Mouse (Mus musculus) retina, postnatal 7 days (tissue): ENCODE measurements around the gene Stab1.

Experiments used
- DNase-seq: peaks from one replicate; pipeline ENCODE4 v3.0.0-alpha.2; 2012; ENCODE audit warnings: low read depth, low spot score

The Stab1 gene

DNA sequence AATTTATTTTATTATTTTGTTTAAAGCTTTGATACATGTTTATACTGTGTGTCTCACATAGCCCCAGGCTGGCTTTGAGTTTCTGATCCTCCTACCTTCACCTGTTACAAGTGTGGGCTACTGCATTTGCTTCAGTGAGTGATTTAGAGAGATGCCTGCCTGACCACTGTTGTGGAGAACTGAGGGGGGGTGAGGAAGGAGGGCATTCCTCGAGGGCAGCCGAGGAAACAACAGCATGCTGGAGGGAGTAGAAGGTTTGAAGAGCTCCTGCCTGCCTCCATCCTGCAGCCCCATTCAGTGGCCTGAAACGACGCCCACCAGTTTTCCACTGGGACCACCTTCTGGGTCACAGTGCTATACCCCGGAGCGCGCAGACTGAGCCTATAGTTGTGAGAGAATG is 3.0 kb downstream of the Stab1 start:
- no peak for DNase-seq

DNA sequence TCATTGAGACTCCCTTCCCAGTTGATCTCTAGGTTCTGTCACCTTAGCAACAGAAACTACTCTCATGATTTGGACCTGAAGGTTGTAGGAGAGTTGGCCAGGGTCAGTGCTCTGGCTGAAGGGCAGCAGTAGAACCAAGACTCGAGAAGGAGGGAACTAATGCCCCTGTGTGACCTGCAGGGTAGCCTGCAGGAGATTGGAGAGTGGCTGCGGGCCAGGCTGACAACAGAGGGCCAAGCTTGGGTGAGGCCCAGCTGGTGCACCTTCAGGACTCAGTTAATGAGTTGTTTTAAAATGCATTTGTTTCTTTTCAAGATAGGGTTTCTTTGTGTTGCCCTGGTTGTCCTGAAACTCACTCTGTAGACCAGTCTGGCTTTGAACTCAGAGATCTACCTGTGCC is 3.4 kb downstream of the Stab1 start:
- DNase-seq, result no peak

DNA sequence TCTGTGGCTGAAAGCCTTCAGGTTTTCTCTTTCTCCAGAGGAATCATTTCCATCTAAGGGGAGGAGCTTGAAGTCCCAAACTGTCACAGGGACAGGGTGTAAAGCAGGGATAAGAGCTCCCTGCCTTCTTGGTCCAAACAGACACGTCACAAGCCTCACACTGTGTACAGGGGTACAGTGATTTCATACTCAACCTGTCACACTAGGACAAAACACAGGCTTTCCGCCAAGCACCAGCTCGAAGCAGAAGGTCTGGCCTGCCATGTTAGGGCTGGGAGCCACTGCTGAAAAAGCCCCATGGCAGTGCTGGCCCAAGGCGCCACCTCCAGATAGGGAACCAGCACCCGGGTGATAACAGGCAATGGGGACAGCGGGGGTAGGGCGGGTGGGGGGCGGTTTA is 4.4 kb downstream of the Stab1 start:
- no peak for DNase-seq

DNA sequence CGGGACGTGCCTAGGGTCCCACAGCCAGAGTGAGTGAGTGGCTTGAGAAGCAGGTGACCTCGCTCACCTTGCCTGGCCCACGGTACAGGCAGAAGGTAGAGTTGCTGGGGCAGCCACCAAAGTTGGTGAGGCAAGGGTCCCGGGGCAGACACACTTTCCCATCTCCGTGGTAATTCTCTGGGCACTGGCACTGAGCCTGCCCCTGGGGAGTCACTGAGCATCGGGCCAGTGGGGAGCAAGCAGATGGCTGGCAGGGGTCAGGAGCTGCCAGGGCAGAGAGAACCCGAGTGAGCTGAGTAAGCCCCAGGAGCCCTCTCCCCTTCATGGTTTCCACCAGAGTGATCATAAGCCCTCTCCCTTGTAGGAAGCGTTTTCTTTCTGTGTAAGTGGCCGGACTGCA is 6.8 kb downstream of the Stab1 start:
- no peak for DNase-seq

DNA sequence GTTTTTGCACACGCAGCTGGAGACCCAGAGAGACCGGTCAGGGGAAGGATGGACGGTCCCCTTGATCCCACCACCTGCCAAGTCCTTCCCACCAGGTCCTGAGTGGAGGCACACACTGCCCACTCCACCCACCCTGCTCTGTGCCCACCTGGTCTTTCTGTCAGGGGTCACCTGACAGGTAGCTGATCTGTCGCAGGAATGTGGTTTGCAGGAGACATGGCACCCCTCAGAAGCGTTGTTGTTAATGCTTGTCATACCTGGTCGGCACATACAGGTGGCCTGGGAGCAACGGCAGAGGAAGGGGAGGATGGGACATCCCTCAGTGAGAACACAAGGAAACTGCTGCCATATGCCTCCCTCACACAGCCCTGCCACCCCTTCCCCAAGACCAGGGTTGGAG is 7.2 kb downstream of the Stab1 start:
- no peak for DNase-seq

DNA sequence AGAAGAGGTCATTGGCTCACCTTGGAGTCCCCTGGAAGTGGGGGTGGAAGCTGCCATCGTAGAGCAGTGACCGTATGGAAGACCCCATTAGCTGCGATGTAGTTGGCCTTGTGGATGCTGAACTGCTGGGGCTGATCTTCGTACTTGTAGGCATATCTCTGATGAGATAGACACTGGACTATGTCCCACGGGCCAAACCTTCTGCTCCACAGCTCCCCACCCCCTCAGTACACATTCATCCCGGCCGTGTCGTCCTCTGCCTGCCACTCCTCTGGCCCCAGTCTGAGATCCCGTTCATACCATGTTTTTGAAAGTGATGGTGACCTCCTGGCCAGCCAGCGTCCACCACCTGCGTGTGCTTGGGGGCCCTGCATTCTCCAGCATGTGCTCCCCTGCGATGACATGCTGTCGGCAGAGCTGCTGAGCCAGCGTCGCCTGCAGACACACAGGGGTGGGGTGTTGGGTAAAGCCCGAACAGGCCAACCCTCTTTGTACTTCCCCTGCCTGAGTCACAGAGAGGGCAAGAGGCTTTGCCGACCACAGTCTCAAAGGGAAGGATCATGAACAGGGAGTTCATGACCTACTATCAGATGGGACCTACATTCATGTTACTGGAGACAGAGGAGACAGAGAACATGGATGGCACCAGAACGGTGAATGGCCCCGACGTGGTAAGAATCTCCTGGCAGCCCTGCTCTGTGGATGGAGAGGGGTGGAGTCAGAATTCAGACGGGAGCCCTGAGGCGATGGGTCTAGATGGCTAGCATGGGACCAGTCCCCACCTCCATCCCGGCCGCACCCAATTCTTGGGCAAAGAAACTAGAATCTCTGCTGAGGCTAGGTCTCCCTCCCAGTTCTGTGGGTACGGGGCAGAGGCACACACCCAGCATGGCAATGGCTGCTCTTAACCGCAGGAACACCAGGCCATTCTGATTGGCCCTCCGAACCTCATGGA is 8.0 kb downstream of the Stab1 start:
- DNase-seq, result no peak

DNA sequence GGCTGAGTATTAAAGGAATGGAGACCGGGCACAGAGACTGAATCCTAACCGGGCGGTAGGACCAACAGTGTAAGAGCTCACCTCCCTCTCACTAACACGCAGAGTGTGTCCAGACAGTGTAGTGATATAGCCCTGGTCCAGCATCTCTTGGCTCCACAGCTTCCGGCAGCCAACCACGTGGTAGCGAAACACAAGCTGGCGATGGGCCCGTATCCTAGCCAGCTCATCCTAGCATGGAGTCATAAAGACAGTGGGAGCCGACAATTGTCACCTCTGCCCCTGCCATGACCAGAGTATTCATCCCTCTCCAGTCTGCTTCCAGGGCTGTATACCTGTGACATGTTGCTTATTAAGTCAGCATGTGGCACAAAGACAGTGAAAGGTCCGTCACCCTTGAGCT is 22.7 kb downstream of the Stab1 start:
- no peak for DNase-seq

DNA sequence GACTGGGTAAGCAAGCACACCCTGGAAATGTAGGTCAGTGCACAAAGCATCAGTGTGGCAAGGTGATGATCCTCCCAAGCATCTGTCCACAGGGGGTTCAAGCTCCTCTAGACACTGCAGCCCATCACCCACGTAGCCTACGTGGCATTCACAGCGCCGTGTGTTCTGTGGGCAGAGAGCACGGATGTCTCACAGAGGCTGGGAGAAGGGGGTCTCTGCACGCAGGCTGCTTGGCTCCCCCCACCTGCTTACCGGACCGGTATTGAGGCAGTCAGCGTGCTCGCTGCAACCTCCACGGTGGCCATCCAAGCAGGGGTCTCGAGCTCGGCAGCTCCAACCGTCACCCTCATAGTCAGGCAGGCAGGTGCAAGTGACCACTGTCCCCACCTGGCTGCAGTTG is 27.4 kb downstream of the Stab1 start:
- no peak for DNase-seq

DNA sequence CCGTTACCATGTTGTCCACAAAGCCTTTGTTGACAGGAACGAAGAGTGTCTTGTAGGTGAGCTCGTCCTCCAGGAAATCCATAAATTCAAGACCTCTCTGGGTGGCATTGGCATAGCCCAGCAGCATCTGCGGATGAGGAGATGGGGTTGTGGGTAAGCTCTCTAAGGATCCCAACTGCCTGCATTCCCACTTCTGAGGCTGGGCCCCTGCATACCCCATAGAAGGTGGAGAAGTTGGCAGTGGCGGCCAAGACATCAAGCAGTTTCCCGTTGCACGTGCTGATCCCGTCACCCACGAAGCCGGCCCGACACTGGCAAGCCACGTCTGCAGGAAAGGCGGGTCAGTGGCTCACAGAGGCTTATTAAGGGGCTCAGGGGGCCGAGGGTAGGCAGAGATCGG is 28.3 kb downstream of the Stab1 start:
- DNase-seq, result no peak

DNA sequence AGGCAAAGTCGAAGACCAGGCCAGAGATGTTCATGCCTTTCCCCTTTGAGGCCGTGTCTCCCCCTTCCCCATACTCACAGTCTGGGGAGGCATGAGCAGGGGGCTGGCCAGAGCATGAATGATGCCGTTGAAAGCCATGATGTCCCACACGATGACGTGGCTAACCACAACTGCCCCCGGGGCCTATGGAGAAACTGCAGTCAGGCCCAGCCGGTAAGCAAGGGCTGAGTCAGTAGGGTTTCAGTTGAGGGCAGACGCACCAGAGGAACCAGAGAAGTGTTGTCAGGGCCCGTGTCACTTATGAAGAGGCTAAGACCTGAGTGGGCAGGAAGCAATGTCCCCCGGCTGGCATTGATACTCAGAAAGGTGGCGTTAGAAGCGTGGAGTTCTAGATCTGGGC is 28.8 kb downstream of the Stab1 start:
- no peak for DNase-seq

DNA sequence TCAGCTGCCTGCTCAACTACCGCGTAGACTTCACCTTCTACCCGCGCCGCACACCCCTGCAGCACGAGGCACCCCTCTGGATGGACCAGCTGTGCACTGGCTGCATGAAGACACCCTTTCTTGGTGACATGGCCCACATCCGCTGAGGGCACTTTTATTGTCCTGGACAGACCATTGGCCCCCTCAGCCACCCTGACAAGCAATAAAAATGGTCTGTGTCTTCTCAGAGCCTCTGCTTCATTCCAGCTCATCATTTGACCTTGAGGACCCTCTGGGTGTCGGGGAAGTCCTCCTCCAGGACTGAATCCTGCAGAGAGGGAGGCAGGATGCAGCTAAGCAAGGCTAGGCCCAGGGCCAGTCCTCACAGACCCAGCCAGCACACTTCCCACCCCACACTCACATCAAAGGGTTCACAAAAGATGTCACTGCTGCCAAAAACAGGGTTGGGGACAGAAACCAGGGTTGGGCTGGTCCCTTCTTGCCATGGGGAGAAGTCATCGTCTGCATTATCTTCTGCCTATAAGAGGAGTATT is 29.5 kb downstream of the Stab1 start:
- no peak for DNase-seq

DNA sequence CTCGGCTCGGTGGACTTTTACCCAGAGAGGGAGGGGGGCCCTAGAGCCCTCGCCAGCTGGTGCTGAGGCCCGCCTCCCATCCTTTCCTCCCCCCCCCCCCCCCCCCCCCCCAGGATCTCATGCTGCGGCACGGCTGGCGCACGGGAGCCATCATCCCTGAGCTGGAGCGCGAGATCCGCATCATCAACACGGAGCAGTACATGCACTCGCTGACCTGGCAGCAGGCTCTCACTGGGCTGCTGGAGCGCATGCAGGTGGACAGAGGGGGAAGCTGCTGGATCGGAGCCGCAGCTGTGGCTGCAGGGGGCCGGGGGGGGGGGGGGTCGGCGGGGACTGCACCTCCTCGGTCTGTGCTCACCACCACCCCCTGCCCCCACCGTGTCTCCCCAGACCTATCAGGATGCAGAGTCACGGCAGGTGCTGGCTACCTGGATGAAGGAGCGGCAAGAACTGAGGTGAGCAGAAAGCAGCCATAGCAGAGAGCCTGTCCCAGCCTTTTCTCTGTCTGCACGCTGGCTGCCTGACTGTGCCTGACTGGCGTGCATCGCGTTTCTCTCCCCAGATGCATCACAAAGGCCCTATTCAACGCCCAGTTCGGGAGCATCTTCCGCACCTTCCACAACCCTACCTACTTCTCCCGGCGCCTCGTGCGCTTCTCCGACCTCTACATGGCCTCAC is 30.1 kb downstream of the Stab1 start:
- DNase-seq, result no peak

DNA sequence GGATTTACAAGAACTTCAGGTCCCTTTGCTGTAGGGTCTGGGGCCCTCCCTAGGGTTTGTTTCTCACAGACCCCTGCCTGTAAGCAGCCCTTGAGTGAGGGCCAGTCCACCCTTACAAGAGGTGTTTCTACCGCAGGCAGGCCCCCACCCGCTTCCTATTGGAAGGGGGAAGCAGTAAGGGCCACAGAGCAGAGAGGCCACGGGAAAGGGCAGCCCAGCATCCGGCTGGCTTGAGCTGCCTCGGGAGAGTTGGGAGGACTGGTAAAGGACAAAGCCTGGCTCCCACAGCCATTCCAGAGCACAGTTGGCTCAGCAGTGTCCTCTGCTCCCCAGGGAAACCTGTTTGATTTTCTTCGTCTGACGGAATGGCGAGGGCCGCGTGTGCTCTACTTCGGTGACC is 30.6 kb downstream of the Stab1 start:
- DNase-seq, result no peak

DNA sequence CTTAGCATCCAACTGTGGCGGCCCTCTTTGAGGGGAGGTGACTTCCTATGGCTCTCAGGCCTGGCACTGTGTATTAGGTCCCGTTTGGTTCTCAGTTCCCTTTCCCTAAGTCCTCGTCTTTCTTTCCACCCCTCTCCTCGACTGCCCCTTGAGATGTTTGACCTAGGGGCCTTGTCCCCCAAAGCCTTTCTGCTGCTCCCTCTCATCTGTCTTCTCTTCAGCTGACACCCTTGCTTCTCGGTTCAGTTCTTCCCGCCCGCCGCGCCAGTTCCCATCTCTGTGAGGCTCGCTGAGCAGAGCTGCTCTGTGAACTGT is 31.2 kb downstream of the Stab1 start:
- no peak for DNase-seq

DNA sequence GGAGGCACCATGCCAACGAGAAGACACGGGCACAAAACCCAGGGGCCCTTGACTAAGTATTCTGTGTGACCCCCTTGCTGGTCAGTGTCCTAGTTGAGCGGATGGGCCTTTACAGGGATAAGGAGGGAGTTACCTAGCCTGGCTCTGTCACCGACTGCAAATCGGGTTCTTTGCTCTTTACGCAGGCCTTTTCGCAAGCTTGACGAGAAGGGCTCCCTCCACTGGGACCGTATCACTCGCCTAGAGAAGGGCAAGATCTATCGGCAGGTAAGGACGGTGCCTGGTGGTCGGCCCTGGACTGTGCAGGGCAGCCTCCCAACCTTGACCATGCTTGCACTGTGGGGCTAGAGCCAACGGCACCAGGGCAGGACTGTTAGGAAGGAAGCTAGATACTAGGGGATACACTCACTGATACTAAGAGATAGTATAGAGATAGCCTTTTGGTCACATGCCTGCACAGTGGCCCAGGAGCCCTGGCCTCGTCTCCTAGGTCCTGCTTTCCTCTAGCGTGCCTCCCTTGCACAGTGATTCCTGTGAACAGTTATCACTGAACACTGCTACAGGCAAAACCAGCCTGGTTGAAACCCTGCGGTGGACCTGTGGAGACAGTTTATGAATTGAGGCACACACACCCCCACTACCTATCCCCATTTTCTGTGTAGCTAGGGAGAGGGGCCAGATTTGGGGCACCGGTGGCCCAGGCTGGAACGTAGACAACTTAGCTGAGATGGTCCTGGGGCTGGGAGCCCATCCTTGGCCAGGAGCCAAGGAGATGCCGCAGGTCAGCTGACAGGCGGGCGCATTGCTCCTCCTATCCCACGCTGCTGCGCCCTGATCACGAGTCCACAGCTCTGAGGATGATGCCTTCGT is 31.8 kb downstream of the Stab1 start:
- DNase-seq, result no peak

DNA sequence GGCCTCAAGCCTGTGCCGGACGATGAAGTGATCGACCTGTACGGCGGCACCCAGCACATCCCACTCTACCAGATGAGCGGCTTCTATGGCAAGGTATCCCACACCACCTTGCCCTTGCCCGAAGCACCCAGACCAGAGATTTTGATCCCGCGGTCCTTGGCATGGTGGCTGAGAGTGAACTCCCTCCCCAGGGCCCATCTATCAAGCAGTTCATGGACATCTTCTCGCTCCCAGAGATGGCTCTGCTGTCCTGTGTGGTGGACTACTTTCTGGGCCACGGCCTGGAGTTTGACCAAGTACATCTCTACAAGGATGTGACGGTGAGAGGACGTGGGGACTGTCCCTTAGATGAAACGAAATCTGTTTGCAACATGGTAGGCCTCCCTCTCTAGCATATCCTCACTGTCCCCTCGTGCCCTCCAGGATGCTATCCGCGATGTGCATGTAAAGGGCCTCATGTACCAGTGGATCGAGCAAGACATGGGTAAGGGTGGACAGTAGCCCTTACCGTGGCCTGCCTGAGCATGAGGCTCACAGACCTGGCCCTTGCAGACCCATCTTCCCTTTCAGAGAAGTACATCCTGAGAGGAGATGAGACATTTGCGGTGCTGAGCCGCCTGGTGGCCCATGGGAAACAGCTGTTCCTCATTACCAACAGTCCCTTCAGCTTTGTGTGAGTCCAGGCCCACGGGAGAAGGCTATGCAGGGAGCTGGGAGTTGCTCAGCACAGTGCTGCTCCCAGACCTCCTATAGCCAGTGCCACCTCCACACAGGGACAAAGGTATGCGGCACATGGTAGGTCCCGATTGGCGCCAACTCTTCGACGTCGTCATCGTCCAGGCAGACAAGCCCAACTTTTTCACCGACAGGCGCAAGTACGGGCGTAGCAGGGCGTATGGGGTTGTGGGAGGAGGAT is 32.7 kb downstream of the Stab1 start:
- no peak for DNase-seq

DNA sequence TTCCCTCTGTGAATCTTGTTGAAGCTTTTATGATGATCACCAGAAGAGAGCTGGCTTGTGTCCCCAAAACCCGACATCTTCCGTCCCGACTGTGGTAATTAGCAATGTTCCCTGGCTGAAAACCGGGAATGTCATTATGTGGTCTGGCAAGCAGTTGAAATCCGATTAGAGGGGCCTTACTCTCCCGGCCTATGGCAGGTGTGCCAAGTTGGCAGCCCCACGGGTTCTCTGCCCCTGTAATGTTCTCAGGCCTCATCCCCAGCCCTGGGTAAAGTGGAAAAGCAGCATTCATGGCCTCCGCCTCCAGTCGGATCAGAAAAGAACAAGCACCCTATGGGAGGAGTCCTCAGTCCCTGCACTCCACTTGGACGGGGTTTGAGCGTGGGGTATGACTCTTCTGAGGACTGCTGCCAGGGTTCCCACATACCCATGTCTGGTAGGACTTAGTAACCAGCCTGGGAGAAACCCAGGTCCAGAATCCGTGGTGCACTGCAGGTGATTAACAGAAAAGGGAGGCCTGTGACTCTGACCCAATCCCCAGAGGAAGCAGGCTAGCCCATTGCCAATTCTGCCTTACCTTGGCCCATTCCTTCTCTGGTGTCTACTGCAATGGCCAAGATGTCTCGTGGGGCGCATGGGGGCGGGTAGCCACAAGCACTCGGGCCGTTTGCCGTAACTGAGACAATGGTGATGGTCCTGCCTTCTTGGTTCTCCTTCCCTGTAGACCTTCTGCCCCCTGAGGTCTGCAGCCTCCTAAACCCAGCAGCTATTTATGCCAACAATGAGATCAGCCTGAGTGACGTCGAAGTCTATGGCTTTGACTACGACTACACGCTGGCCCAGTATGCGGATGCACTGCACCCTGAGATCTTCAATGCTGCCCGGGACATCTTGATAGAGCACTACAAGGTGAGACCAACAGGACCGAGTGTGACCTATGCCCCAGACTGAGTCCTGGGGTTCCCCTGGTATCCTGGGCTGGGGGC is 34.1 kb downstream of the Stab1 start:
- DNase-seq, result no peak

DNA sequence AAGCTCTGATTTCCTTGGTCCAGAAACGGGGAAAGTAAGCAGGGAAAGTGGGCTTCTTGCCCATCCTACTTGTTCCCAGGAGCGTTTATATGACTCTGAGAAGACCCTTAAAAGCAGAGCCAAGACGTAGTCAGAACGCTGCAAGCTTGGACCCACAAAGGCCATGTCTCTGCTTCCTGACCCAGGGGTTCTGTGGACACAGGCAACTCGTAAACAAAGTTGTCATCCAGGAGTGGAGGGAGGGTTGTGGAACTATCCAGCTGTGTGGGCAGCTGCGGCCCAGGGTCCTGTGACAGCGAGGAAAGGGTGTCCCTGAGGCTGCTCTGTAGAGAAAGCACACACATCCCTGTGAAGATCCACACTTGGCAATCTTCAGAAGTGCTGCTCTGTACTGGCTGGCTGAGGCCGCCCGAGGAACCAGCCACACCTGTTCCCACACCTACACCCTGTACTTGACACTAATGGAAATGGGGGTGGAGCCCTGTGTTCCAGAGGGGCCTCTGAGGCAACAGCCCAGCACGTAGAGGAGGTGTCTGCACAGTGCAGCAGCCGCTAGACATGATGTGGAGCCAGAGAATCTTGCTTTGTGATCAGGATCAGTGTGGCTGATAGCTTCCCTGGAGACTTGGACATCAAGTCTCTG is 35.3 kb downstream of the Stab1 start:
- DNase-seq, result no peak

DNA sequence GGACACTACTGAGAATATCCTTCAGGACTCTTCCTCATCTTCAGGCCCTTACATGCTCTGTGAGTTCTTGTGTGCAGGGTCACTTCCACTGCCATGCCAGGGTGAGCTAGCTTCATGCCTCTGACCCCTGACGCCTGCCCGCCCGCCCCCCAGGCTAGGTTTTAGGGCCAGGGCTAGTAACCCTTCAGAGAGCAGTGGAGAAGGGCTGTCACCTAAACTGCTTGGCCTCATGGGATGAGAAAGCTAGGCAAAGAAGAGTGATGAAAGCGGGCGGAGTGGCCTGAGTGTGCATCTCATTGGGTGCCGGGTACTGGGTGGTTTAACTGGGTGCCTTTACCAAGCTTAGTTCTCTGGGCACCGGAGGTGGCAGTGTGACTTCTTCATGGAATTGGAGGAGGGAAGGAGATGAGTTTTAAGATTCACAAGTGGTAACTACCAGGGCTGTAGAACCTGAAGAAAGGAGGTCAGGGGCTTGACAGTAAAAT is 35.9 kb downstream of the Stab1 start:
- no peak for DNase-seq
